Mouse (Mus musculus): Measurements from ENCODE around the gene Farp1.

The Farp1 gene

DNA sequence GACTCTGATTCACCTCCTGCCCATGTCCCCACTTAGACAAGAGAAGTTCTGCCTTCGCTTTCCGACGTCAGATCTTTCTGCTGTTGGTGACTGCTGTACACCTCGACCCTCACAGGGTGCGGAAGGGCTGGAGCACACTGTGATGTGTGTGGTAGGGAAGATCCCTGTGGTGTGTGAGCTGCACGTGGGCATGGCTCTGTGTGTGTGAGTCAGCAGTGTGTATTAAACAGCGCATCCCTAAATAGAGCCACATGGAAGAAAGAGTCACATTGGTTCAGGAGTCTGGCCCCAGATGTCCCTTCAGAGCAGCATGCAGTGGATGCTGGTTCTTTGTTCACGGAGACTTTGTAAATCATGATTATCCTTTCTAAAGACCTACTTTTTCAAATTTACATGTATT, 196.2 kb downstream of the Farp1 start:
- no peak for DNase-seq

DNA sequence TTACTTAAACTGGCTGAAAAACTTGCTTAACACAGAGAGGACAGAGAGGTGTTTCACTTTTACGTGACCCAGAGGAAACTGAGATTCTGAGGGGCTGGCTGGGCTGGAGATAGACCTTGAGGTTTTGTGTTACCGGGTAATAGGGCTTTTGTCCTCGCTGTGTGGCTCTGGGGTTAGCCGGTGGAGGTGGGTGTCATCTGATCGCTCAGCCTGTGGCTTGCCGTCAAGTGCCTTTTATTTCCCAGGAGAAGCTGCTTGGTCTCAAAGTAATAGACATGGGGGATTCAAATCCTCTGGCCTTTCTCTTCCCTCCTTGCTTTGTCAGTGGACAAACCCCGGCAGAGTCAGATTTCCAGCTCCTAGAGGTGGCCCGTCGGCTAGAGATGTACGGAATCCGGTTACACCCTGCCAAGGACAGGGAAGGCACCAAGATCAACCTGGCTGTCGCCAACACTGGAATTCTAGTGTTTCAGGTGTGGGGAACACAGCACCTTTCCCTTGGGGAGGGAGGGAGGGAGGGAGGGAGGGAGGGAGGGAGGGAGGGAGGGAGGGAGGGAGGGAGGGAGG, 199.8 kb downstream of the Farp1 start:
- no peak for DNase-seq

DNA sequence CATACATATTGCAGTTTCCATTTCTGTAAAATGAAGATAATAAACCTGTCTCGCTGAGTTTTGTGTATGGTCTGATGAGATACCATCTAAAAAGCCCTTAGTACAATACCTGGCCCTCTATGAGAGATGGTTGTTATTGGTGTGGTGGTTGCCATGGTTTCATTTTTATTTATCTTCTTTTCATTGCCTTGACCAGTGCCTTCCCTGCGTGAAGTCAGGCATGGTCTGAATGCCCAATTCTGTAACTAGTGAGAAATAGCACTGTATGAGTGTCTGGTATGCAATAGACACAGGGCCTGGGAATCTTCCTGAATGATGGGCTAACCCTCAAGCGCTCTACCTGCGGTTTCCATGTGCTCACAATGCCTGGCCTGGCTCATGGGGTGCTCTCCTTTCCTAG, 201.7 kb downstream of the Farp1 start:
- DNase-seq, result no peak

DNA sequence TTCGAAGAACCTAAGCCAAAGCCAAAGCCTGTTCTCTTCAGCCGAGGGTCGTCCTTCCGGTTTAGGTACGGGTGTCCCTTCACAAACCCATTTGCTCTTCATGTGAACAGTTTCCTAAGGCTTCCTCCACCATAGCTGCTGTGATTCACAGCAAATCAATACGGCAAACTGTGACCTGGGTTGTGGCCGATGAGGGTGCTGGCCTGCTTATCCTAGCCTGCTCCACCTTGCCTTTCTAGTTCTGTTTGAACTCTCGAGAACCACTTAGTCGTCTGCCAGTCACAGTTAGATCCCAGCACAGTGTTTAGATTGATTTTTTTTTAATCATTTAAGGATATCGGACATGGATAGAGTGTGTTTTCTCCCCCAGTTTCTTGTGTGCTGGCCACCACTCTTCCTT, 203.7 kb downstream of the Farp1 start:
- DNase-seq, result no peak

DNA sequence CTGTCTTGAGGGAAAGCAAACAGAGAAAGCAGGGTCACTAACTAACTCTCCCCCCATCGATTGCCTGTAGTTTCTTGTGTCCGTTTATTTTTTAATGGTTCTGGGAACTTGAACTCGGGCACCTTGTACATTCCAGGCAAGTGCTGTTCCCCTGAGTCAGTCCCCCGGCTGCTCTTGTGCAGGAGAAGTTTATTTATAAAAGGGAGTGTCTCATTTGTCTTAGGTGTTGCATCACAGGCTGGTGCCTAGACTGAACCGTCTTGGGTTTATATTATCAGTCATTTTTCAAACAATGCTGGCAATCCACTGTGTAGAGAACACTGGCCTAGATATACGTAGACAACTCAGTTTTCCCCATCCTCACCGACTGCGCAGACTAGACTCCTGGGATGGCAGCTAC, 204.4 kb downstream of the Farp1 start:
- DNase-seq, result peak; percentile 51

DNA sequence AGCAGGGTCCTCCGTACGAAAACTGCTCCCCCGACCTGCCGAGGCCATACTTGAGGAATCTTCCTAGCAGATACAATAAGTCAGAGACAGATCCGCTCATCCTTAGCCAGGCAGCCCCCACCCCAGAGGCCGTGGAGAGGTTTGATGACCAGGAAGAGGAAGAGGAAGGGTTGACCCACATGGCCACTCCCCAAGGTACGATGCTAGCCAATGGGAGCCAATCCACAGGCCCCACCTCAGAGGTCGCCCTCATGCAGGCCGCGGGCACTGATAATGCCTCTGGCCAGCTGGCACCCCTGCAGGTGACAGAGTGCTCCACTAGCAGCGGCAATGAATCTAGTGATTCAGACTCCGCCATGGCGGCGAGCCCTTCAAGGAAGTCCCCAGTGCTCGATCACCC, 209.1 kb downstream of the Farp1 start:
- no peak for DNase-seq

DNA sequence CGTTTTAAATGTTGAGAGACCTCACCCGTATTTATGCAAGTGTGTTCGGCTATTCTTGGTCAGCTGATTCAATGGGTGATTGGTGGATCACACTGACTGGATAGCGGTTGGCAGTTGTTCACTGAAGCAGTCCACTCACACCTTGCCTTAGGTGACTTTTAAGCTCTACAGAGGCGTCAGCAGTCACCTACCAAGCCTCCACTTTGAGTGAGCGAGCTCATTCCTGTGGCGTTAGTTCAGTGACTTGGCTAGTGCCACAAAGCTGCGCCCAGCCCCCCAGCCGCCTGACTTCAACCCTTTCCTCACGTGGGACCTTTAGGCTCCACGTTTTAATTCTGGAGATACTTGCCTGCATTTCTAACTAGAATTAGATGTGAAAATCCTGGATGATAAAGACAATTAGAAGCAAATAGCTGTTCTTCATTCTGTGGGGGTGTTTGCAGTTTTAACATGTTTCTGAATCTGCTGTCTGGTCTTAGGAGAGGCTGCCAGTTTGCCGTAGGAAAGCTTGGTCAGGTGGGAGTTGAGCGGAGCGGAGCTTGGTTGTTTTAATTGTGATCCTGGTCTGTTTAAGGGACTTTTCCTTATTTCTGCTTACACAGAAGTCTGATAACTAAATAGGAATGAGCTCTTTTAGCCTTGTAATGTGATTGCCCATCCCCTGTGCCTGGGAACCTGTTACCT, 211.2 kb downstream of the Farp1 start:
- DNase-seq, result peak; percentile 50

DNA sequence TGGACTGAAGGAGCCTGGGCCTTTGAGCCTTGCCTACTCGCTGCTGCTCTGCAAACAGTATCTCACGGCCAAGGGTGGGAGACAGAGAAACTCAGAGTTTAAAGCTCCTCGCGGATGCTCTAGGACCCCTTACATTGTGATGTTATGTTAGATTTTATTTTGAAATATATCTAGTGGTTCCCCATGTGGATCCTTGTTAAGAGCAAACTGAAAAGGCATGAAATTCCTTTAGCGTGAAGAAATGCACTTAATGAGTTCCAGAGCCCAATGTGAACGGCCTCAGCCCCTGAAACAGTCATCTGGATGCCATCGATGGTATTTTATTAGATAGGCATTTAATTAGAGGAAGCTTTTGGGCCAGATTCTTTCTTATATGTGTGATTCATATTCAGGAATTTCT, 212.3 kb downstream of the Farp1 start:
- no peak for DNase-seq

DNA sequence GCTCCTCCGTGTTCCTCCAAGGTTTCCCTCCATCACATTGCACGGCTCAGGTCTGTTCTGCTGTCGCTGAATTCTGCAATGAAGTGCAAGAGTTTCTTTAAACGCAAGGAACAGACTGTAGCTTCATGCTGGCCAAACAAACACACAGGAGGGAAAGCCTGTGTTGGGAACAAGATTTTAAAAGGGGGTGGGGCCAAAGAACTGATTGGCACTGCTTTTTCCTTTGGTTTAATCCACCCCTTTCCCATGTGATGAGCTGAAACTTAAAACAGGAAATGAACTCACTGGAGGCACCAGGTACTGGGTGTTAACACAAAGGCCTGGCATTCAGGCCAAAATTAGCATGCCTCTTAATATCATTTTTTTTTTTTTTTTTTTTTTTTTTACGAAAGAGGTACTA, 213.3 kb downstream of the Farp1 start:
- DNase-seq, result peak; percentile 21

DNA sequence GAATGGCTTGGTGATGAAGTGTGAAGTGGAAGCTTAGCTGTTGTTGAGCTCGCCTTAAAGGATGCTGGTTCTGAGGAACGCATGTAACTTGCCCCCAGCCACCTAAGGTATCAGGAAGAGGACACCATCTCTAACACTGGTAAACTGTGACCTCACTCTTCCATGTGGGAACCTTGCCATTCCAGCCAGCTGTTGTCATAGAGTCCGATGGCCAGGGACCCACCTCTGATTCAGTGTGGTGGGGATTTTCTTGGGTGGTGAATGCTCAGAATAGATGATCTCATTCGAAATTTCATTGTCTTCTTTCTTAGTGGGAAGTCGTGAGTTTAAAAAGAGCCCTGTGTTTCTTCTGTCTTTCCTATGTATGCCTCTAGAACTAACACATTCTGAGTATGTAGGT, 216.1 kb downstream of the Farp1 start:
- no peak for DNase-seq

DNA sequence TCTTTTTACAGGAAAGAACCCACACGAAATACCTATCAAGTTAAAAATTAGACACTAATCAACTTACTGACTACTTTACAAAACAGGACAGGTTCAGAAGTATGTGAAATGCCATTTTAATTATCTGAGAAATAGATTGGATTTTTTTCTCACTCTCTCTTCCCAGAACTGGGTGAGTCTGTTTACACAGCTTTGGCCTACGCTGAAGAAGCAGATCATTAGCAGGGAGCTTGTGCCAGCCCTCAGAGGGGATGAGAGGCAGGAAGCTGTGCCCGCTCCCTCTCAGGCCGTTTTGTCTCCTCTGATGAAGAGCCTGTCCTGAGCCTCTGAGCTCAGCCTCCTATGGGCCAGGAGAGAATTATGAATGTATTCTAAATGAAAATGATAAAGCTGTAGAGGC, 216.7 kb downstream of the Farp1 start:
- DNase-seq, result peak; percentile 29

DNA sequence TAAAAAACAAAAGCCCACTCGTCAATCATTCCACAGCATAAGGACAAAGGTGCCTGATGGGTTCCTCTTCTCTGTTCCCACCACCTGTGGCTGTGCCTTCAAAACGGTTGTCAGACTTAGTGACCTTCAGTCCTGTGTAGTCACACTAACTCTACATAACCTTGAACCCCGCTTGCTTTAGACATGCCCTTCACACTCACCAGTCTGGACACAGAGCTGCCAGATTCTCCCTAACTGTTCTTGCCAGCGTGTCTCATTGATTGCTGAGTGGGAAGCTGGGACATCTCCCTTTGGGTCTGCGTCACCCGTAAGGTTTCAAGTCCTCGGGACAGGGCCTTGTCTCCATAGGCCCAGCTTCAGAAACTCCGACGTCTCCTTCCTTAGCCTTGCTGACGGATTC, 217.5 kb downstream of the Farp1 start:
- DNase-seq, result no peak

DNA sequence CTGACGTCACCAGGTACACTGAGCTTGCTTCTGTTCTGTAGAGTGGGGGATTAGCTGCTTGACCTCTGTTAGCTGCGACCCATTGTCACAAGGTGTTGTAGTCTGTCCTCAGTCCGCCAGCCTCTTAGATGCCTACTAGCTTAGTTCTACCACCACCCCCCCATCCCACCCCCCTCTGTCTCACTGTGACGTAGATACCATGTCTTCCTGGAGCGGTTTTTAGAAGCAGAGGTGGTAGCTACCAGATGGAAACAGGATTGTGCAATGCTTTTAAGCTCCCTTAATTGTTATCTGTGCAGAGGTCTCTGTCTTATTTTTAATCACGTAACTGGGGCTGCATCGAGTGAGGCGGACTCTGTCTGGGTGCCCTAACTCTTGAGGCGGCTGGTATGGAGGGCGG, 219.9 kb downstream of the Farp1 start:
- no peak for DNase-seq

DNA sequence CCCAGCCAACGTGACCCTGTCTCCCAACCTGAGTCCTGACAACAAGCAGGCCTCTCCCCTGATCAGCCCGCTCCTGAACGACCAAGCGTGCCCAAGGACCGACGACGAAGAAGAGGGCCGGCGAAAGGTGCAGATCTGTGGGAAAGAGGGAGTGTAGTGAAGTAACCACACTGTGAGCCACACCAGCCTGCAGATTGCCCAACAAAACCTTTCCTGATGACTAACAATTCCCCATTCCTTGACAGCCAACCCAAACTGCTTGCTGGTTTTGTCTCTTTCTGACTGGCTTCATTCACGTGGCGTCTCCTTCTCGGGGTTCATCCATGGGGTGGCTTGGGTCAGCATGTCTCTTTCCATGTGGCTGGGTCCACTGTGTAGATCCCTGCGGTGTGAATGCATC, 220.5 kb downstream of the Farp1 start:
- DNase-seq, result no peak

DNA sequence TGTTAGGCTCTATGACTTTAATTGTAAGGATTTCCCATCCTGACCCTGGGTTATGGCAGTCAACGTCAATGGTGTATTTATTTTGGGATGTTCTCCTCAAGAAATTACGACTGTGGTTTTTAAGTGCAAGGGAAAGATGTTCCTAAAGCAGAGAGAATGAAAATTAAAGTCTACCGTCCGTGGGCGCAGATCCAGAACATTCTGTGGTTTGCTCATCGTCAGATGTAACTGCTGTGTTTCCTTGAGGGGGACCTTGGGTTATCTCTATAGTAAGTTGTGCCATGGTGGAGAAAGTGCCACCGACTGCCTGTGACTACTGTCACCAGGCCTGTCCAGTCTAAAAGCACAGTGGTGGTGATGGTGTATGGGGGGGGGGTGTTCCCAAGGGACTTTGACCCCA, 221.9 kb downstream of the Farp1 start:
- no peak for DNase-seq

DNA sequence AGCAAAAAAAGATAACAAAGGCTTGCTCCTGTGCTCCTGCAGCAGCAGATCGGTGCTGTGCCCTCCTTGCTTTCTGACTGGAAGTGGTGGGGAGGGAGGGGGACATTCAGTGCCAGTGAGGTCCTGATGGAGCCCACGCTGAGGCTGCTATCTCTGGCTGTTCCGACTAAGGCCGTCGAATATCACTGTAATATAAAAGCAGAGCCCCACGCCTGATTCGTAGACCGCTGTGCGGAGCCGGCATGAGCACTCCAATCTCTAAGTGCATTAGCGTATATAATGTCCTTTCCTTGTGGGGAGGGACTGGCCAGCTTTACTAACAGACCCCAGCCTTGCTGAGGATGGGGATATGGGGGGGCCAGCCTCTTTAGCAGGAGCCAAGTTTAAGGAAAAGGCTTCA, 224.3 kb downstream of the Farp1 start:
- no peak for DNase-seq

DNA sequence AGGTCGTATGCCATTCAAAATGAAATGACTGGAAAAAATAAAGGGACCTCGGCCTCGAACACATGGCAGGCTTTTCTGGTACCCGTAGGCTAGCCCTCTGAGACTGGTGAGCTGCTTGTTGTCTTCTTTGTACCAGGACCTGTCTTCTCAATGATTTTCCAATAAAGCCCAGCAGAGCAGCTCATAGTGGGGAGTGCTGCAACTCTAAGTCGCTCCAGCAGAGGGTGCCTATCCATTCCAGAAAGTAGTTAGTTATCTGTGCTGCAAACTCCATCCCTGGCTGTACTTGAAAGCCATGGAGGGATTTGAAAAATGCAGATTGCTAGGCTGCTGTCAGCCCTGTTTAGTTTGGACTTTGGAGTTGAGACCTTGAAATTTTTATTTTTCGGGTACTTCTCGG, 224.8 kb downstream of the Farp1 start:
- peak; percentile 74 for DNase-seq

DNA sequence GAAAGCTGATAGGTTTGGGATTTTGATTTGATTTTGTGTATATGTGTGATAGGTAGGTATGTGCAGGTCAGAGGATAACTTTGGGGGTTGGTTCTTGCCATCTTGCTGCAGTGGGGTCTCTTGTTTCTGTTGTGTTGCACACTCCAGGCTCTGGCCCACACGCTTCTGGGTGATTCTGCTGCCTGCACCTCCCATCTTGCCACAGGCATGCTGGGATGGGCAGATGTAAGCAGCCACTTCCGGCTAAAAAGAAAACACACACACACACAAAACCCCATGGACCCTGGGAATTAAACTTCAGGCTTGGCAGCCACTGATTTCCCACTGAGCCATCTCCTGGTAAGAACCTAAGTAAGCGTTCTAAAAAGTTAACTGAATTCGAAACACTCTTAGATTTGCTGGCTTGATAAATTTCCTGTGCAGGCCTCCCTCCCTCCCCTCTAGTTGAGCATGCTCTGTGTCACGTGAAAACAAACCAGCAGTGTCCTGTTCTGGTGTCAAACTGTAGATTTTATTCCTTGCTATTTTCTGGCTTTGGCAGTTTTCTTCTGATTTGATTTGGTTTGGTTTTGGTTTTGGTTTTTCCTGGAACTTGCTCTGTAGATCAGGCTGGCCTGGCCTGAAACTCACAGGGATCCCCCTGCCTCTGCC, 226.4 kb downstream of the Farp1 start:
- DNase-seq, result no peak

DNA sequence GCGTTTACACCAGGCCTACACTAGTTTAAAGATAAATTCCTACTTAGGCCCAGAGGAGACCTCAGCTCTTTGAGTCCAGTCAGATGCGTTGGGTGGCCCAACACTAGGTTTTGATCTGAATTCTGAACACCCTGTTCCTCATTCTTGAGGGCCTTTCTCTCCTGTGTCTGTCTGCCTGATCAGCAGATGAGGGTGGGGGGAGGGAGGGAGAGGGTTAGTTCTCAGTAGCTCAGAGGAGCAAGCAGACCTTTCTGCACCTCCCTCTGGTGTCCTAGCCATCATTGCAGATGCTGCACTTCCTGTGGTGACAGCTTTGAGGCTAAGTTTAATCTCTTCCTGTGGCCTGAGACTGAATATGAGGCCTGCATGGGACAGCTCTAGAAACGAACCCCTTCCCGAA, 227.6 kb downstream of the Farp1 start:
- no peak for DNase-seq

DNA sequence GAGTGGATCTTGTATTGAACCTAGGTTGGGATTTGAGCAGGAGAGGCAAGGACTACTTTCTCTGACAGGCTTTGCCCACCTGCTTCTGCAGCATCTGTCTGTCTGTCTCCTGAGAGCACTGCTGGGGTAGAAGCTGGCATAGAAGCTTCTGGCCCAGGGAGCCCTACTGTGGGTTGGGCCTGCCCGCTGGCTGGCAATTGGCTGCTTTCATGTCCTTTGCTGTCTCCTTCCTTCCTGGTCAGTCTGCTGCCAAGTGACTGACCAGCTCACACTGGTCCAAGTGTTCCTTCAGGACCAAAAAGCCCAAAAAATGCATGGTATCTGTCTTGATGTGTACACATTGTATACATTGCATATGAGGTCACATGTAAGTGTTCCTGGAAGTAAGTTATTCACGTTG, 228.9 kb downstream of the Farp1 start:
- DNase-seq, result no peak

DNA sequence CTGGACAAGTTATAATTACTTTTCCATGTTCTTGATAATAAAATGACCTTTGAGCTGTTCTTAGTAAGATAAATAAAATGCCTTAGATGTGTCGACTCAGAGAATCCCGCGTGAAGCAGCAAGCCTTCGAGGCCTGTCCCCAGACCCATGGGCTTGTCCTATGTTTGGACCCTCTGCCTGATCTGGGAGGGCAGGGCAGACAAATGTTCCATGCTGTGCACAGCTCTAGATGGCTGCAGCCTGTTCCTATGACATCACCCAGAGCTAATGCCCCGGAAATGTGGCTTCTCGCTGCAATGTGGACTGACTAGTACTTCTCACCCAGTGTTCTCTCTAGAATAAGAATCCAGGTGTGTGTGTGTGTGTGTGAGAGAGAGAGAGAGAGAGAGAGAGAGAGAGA, 229.5 kb downstream of the Farp1 start:
- no peak for DNase-seq

DNA sequence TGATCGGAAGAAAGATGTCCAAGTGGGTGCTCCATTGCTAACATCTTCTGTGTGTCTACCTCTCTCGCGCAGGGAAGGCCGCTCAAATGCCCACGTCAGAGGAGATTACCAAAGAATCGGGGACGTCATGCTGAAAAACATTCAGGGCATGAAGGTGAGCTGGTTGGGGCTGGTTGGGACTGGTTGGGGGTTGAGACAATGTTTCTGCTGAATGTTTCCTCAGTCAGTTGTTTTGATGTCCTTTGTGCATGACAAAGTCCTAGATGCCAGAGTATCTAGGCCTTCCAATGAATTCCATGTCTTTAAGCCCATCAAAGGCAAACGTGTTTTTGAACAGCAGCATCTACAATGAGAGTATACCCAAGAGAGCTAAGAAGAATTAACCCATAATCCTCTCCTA, 232.8 kb downstream of the Farp1 start:
- no peak for DNase-seq

DNA sequence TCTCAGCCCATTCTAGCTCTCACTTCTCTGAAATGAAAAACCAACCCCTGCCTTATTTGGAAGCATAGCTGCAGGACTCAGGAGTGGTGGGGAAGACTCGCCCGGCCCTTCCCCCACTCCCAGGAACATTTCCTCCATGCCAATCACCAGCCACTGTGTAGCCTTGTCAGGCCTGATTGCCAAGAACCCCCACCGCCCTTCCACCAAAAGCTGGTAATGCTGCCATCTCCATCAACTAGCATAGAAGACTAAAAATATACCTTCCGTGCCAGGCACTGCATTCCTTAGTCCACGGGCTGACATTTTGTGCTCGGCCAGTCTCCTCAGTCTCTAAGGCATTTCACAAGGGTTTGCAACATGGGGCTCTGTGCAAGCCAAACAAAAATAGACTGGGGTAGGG, 235.5 kb downstream of the Farp1 start:
- no peak for DNase-seq

DNA sequence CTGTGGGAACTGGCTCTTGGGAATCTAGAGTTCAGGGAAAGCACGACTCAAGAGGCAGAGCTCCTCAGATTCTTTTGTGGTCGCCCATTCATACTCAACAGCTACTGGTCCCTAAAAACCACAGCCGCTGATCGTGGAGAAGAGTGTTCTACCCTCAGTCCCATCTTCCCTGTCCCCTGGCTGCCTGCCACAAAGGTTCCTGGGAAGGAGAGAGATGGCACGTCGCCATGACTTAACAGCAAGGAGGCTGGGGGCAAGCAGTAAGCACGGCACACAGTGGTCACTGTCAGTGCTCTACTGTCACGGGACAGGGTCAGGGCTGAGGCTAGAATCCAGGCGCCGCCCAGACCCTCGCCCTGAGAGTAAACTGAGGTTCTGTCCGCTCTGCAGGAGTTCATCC, 240.0 kb downstream of the Farp1 start:
- no peak for DNase-seq

DNA sequence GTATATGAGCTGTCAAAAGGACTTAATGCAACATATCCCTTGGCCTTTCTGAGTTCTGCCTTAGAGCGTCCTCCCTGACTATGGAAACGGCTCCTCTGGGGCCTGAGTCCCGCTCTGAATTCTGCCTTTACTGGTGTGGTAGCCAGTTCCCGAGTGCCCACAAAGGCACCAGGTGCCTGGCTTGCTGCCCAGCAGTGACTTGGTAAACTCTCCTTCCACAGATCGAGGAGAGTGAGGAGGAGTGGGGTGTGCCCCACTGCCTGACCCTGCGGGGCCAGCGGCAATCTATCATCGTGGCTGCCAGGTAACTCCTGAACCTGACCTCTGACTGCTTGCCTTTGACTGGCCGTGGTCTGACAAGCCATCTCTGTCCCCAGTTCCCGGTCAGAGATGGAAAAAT, 241.0 kb downstream of the Farp1 start:
- DNase-seq, result no peak
